Mouse (Mus musculus) bone marrow, adult 2 months (tissue): ENCODE measurements around the gene Eps8. TPM values are rescaled to one million over a fixed set of nuclear protein-coding genes. Genes with fewer than 3 reads are reported as not detected.

ENCODE experiments used
- H3K27ac ChIP-seq: fragments of 200-500 bp; 2 replicates; pipeline ENCODE4 v1.5.1; 2012; ENCODE audit warnings: low read depth, mild to moderate bottlenecking, control low read depth, inconsistent platforms, low read length; ENCODE audit not compliant: control insufficient read depth, poor library complexity, insufficient read depth
- H3K4me1 ChIP-seq: fragments of 200-500 bp; 2 replicates; pipeline ENCODE4 v1.6.1; 2011; ENCODE audit warnings: low read length; ENCODE audit not compliant: control insufficient read depth, insufficient read depth
- H3K4me3 ChIP-seq: fragments of 200-500 bp; replicated peaks from 2 replicates; pipeline ENCODE3; 2011; ENCODE audit warnings: mild to moderate bottlenecking, low read depth, low read length, control low read depth; ENCODE audit not compliant: control insufficient read depth
- CTCF ChIP-seq: fragments of 200-500 bp; IDR thresholded peaks from 2 replicates; pipeline ENCODE4 v1.5.1; 2011; ENCODE audit warnings: low read length, control low read depth; ENCODE audit not compliant: control insufficient read depth, insufficient read depth
- POLR2A ChIP-seq: fragments of 200-500 bp; IDR thresholded peaks from 2 replicates; pipeline ENCODE4 v1.6.1; 2011; ENCODE audit warnings: low read depth, mild to moderate bottlenecking, control low read depth, low read length, borderline replicate concordance; ENCODE audit not compliant: control insufficient read depth
- WGBS: fragments of 180-500 bp; shearing (Covaris S2); methylation state at CpG from one replicate; pipeline ENCODE4 v1.1.7; 2018; 5-methylcytosine and 5-hydroxymethylcytosine counted together
- polyA plus RNA-seq: library from polyadenylated mRNA; stranded (reverse); fragments of >200 nt; gene quantifications from 2 replicates; pipeline ENCODE4 v1.2.4, GENCODE M21; 2011; ENCODE audit warnings: low replicate concordance; ENCODE audit not compliant: missing spikeins, insufficient read depth, insufficient read length

Gene Eps8
- polyA plus RNA-seq, result 3.8 and 4.2 TPM in 2 replicates

DNA sequence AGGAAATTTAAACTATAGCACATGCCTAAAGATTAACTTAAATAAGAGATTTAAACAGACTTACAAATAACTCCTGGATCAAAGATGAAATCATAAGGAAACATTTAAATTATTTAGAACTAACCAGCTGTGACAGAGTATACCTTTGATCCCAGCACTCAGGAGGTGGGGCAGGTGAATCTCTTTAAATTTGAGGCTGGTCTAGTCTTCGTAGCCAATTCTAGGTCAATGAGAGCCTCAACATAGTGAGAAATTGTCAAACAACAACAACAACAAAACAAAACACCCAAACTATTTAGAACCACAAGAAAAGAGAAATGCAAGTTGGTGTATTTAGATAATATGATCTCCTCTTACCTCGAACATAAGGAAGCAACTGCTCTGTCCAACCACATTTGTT, at the start of gene Eps8:
Eps8 (minus strand) TSS at position 101 of the 400 bp plus-strand sequence.
- no peak for TF ChIP-seq POLR2A
- TF ChIP-seq CTCF, result no peak
- Histone ChIP-seq H3K27ac (no peak within 1 kb of the TSS), H3K4me1 (no peaks in the 10 kb centered on the region), H3K4me3 (no peak within 1 kb of the TSS)
- 77% methylated on average over 2 of the region's 2 CpGs for WGBS

DNA sequence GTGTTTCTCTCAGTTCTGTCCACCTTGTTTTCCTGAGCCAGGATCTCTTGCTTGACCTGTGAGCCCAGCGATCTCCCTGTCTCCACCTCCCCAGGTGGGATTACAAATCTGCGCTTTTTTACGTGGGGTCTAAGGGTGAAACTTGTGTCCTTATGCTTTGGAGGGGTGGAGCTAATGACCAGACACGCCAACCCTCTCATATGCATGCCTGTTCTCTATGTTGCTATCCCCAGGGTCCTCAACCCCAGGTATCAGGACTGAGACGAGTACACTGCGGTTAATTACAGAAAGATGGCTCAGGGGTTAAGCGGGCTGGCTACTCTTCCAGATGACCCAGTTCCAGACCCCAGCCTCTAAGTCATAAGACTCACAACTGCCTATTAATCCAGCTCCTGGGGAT, 48.8 kb upstream of the Eps8 start:
- Histone ChIP-seq H3K27ac (no peak overlapping the region), H3K4me1 (peaks cover 3% of the 10 kb centered on the region; the same call in 1 of the 2 replicates), H3K4me3 (no peak overlapping the region)
- no peak for TF ChIP-seq CTCF
- WGBS, result 87% methylated on average over 7 of the region's 7 CpGs

DNA sequence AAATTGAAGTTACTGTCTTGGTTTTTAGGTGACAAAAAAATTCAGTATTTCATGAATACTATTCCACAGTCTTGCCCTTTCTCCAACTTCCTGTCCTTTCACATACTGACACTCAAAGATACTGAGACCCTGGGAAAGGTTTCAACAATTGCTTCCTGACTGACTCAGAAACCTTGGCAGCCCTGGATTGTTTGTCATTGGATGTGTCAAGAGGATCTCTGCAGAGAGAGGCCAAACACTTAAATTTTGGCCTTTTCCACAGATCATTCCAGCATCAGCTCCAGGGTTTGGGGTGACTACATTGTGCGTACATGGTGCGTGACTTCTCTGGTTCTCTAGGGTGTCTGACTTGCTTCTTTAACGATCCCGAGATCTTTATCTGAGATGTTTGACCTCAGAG, 48.2 kb upstream of the Eps8 start:
- Histone ChIP-seq H3K27ac (no peak overlapping the region), H3K4me1 (peaks cover 3% of the 10 kb centered on the region; the same call in 1 of the 2 replicates), H3K4me3 (no peak overlapping the region)
- TF ChIP-seq POLR2A (no peak), CTCF (no peak)
- 74% methylated on average over 4 of the region's 4 CpGs for WGBS

DNA sequence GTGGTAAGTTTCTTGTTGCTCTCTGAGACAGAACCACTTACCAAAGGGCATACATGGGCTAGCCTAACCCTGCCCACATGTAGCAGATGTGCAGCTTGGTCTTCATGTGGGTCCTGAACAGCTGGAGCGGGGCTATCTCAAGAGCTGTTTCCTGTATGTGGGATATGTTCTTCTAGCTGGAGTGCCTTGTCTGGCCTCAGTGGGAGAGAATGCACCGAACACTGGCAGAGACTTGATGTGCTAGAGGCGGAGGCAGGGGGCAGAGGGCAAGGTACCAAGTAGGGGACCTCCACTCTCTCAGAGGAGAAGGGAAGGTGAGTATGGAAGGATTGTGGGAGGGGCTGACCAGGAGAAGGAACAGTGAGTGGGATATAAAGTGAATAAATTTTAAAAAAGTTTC, 47.5 kb upstream of the Eps8 start:
- no peak for TF ChIP-seq POLR2A
- no peak for TF ChIP-seq CTCF
- Histone ChIP-seq H3K4me1 (peaks cover 3% of the 10 kb centered on the region; the same call in 1 of the 2 replicates), H3K4me3 (no peak overlapping the region), H3K27ac (no peak overlapping the region)
- WGBS, result 78% methylated on average over 3 of the region's 3 CpGs

DNA sequence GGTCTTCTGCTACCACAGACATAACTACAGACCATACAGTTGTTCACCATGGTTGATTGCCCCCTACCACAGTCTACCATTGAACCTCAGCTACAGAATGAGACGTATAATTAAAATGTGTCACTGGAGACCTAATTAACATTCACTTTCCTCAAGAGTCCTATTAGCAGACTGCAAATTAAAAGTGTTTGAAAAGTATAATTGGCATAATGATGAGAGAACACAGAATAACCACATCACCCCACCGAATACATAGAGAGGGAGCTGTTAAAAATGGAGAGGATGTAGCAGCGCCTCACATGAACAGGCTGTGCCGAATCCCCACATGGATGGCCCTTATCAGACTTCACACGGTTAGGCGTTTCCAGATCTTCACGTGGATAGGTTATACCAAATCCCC, 44.8 kb upstream of the Eps8 start:
- Histone ChIP-seq H3K4me3 (no peak overlapping the region), H3K4me1 (peaks cover 10% of the 10 kb centered on the region; the same call in 1 of the 2 replicates), H3K27ac (no peak overlapping the region)
- 82% methylated on average over 7 of the region's 7 CpGs for WGBS
- TF ChIP-seq CTCF (no peak), POLR2A (no peak)

DNA sequence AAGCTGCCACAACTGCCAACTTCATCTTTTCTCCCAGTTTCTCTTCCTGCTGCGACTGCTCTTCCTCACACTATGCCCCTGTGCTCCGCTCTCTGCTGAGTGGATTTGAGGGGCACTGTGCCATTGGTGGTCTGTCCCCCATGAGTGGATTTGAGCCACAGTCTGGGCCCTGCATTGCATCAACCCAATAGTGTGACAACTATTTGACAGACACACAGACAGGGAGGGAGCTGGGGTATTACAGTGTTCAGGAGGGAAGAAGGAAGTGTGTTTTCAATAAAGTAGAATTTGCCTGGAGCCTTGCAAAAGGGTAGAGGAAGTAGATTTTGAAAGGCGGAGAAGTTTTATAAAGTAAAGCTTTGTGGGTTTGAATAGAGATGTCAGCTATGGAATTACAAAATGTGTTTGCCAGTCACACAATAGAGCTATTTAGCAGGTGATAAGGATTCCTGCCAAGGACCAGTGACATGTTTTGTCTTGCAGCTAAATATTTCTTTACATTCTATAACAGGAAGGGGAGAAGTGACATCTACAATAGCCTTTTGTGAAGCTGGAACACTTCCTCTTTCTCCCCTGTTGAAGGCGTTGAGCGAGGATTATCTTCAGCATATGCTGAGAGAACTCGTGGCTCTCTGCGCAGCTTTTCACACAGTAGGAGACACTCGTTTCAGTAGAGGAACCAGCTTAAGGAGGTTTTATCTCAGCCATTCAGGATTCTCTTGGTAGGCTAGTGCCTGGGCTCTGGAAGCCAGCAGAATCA, 41.9 kb upstream of the Eps8 start:
- 15% methylated on average over 8 of the region's 8 CpGs for whole genome bisulfite sequencing
- H3K4me3 ChIP-seq, result no peak overlapping the region
- peaks cover 6% of the 10 kb centered on the region; the same call in 1 of the 2 replicates for H3K4me1 ChIP-seq
- TF ChIP-seq POLR2A, result no peak
- TF ChIP-seq CTCF, result no peak
- H3K27ac ChIP-seq, result peak overlapping the region; percentile 91

DNA sequence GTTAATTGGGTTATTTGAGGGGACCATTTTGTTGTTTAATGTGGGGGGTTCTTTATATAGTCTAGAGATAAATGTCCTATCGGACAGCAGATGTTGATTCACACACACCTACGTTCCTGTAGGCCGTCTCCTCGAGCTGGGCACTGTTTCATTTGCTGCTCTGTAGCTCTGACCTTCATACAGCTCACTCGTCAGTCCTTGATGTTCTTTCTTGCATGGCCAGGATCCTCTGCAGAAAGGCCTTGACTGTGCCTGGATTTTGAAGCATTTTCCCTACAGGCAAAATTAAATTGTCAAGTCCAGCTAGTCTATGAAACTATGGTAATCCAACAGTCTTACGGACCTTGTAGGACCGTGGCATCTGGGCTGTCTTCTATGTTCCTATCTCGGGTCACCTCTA, 40.4 kb upstream of the Eps8 start:
- H3K4me1 ChIP-seq, result peaks cover 6% of the 10 kb centered on the region; the same call in 1 of the 2 replicates
- WGBS, result 82% methylated on average over 8 of the region's 8 CpGs
- TF ChIP-seq CTCF (no peak), POLR2A (no peak)
- H3K4me3 ChIP-seq, result no peak overlapping the region
- H3K27ac ChIP-seq, result no peak overlapping the region

DNA sequence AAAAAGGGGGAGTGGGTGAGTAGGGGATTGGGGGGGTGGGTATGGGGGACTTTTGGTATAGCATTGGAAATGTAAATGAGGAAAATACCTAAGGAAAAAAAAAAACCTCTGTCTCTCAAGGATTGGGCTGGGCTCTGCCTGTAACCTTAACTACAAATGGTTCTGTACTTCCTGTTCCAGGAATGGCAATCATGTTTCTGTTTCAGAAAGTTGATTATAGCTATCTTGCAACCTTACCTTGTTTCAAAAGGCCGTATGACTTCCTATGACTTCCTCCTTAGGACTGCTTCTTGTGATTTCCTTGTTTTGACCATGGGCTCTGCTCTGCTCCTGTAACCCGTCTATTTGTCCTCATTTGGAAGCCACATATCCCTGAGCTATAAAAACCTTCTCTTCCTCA, 39.6 kb upstream of the Eps8 start:
- Histone ChIP-seq H3K4me1 (peaks cover 6% of the 10 kb centered on the region; the same call in 1 of the 2 replicates), H3K27ac (no peak overlapping the region), H3K4me3 (no peak overlapping the region)
- no peak for TF ChIP-seq CTCF
- no peak for TF ChIP-seq POLR2A
- 9% methylated on average over 2 of the region's 2 CpGs for WGBS

DNA sequence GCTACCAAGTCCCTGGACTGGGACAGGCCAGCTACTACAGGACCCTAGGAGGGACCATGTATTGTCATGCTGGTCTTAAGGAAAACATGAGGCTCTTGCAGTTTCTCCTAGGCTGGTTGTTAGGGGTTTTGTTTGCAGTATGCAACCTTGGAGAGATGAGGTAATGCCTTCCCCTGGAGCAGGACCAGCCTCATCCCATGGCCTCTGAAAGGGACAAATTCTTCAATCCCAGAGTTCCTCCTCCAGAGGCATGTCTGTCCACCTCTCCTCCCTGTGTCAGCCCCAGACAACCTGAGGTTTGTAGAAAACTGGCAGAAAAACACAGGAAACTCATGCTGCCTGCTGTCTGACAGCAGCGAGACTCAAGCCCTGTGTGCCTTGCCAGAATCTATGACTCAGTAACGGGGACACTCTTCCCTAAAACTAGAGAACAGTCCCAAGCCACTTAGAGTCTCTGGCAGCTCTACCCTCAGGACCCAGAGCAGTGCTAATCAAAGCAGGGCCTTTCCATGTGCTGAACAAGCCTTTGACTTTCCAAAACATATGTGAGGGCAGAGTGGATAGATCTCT, 36.0 kb upstream of the Eps8 start:
- WGBS, result 14% methylated on average over 2 of the region's 2 CpGs
- H3K4me3 ChIP-seq, result no peak overlapping the region
- no peak overlapping the region for H3K27ac ChIP-seq
- peaks cover 2% of the 10 kb centered on the region; the same call in 1 of the 2 replicates for H3K4me1 ChIP-seq
- TF ChIP-seq POLR2A (no peak), CTCF (no peak)
